Mouse (Mus musculus): ENCODE measurements around the gene Dgat2.

The Dgat2 gene

DNA sequence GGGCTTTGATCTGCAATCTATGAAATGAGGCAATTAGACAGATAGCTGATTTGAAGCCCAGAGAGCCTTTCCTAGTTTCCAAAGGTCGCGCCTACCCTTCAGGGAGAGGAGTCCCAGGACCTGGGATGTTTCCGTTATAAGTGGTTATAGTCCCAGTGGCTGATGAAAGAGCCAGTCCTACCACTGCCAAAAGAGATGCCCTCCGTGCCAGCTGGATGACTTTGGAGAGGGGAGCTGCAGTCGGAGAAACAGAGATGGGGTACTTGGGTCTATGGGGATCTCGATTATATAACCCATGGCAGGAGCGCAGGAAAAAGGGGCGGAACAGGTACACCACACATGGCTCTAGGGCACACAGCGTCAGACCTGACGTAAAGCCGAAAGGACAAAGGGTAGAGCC, 20.6 kb downstream of the Dgat2 start:
- DNase-seq (ENCODE audit: low read depth, low spot score): no peak

DNA sequence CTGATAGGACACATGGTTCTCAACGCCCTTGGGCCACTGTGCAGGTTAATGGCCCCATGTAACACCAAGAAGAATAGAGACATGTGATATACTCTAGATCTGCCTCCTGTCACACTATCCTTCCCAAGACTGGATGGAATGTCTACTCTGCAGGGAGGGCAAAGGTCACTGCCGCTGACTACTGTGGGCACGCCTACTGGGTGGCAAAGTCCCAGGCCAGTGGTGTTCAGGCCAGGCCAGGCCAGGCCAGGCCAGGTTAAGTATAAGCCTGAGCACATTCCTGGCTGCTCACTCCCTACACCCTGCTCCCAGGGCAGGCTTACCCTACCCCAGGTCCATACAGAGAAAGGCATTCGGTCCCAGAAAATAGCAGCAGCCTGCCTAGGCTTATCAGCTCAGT, 21.0 kb downstream of the Dgat2 start:
- no peak for DNase-seq (ENCODE audit: low read depth, low spot score)

DNA sequence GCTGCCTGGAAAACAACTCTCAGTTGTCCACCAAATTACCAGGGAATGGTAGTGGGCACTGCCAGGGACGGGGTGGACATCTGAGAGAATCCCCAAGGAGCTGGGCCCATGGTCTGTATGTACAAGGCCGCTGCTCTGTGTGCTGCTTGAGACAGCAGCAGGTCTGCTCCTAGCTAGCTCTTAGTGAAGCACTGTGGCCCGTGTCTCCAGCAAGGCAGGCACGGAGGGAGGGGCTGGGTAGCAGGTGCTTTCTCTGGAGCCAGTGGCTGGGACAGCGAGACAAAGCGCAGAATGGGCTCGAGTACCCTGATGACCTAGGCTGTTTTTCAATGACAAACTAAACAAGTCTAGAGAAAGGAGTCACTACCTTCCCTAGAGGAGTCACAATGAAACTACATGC, 21.5 kb downstream of the Dgat2 start:
- no peak for DNase-seq (ENCODE audit: low read depth, low spot score)

DNA sequence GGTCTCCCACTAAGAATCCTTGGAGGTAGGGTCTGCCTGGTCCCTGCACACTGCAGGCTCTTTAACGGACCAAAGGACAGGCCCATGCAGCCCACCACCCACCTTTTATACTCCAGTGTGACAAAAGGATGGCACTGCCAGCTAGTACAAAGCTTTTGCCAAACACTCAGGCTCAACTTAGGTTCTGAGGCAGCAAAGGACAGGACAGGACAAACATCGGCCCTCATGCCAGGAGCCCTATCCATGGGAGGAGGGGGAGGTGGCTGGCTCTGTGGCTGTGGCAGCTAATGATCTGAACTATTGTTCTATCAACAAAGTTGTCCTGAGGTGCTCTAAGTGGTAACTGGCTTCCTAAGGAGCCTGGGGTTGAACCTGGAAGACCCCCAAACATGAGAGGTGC, 23.1 kb downstream of the Dgat2 start:
- DNase-seq (ENCODE audit: low read depth, low spot score): no peak

DNA sequence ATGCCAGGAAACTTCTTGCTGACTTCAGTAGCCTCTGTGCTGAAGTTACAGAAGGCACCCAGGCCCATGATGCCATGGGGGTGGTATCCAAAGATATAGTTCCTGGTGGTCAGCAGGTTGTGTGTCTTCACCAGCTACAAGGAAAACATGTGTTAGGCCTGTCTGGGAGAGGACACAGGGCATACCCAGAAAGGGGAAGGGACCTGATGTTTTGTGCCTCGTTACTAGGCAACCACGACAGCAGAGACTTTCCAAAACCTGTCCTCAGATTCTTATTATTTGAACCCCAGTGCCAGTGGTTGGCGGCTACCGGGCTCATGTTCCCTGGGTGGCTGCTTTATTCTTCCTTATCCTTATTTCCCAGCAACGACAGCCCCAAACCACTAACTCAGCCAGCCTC, 23.6 kb downstream of the Dgat2 start:
- DNase-seq (ENCODE audit: low read depth, low spot score): no peak

DNA sequence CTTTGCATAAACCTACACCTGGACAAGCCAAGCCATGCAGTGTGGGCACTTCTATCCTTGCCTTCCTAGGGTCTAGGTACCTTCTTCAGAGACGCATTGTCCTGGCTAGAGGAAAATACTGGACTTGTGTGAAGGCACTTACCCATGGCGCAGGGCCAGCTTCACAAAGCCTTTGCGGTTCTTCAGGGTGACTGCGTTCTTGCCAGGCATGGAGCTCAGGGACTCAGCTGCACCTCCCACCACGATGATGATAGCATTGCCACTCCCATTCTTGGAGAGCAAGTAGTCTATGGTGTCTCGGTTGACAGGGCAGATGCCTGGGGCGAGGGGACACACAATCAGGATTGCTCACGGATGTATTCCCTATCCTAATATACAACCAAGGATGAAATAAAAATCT, 24.5 kb downstream of the Dgat2 start:
- no peak for DNase-seq (ENCODE audit: low read depth, low spot score)

DNA sequence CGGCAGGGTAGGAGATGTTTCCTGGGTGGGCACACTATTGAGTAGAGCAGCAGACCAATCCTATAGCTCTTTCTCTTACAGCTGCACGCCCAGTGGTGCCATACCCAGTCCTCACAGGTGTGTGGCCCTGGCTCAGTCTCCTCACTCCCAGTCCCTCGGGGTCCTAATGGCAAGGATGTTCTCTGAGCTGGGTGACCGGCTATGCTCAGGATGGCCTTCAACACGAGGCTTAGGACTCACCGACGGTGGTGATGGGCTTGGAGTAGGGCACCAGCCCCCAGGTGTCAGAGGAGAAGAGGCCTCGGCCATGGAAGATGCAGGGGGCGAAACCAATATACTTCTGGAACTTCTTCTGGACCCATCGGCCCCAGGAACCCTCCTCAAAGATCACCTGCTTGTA, 25.8 kb downstream of the Dgat2 start:
- DNase-seq (ENCODE audit: low read depth, low spot score): no peak

DNA sequence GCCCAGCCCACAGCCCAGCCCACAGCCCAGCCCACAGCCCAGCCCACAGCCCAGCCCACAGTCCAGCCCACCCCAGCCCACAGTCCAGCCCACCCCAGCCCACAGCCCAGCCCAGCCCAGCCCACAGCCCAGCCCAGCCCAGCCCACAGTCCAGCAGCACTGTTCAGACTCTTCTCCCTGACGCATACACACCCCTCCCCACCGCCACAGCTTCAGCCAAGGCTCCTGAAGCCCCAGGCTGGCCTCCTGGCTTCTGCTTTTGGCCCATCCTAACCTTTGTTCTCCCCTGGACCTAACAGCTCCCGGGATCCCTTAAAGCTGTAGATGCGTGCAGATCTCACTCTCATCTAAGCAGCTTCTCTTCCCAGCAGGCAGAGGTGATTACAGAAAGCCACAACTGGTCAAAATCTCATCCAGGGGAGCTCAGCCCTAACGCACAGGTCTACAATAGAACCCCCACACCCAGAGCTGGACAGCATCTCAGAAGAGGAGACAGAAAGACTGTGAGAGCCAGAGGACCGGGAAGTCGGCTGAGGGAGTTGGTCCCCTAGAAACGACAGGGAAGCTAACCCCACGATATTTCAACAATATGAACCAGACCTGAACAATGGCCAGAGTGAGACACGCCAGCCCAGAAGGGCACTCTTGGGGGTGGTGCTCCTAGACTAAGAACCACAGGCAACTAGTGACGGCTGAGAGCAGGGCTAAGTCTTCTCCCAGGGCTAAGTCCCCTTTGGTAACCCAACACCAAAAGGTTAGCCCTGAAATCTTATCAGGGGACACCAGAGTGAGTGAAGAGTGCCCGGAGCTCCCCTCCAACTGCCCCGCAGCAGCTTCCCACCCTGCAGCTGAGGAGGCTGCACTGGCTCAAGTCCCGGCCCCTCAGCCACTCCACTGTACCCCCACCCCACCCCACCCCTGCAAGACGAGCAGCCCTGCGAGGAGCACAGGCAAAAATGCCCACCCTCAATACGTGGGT, 26.9 kb downstream of the Dgat2 start:
- DNase-seq (ENCODE audit: low read depth, low spot score): no peak

DNA sequence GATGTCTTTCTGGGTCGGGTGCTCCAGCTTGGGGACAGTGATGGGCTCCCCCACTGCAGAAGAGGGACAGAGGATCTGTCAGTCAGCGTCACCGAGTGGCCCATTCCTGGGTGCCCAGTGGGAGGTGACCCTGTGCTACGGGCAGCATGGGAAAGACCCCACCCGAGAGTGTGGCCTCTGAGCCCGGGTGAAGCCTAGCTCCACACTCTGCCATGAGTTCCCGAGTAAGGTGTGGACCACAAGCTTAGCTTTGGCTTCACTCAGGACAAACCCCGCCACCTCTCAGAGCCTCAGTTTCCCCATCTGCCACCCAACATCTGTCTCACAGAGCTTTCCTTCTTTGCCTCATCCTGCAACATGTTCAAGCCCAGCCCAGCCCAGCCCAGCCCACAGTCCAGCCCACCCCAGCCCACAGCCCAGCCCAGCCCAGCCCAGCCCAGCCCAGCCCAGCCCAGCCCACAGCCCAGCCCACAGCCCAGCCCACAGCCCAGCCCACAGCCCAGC, 27.8 kb downstream of the Dgat2 start:
- no peak for DNase-seq (ENCODE audit: low read depth, low spot score)

DNA sequence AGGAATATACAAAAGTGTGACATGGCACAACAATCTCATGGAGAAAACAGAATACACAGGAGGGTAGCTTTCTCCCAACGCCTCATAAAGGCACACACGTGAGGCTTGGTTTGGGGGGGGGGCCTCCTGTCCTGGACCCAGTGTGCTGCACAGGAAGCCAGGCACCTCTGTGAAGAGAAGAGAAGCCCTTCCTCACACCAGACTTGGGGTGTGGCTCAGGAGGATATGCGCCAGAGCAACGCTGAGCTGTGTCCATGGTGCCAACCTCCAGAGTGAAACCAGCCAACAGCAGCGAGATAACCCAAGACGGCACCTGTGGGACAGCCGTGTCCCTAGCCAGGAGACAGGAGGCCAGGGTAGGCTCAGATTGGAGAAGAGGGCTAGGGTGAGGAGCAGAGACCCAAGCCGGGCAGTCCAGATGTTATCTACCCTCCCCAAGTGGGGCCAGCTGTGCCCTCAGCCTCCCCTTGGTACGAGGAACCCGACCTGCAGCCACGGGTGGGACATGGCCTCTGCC, 28.8 kb downstream of the Dgat2 start:
- no peak for DNase-seq (ENCODE audit: low read depth, low spot score)

DNA sequence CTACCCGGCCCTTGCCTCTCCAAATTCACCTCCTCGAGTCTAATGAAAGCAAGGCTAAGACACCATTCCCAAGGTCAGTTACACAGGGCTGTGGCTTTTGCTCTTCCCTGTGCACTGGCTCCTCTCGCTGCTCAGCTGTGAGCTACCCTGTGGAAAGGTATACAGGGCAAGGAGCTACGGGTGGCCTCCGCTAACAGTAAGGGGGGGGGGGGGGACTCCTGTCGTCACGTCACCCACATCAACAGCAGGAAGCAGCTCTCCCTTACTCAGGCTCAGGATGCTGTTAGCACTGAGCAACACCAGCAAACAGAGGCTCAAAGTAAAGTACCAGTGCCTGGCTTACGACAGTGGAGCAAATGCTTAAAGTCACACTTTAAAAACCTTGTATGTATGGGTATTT, 29.8 kb downstream of the Dgat2 start:
- DNase-seq (ENCODE audit: low read depth, low spot score): no peak

DNA sequence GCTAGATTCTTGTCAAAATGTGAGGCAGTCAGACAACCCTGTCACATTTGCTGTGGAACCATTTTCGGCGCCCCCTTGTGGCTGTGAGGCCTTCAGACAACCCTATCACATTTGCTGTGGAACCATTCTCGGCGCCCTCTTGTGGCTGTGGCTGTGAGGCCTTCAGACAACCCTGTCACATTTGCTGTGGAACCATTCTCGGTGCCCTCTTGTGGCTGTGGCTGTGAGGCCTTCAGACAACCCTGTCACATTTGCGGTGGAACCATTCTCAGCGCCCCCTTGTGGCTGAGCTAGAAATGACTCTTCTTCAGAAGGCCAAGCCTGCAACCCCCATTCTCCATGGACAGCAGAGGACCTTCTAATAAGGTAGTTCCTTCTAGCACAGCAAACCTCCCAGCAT, 31.2 kb downstream of the Dgat2 start:
- DNase-seq (ENCODE audit: low read depth, low spot score): peak; percentile 73

DNA sequence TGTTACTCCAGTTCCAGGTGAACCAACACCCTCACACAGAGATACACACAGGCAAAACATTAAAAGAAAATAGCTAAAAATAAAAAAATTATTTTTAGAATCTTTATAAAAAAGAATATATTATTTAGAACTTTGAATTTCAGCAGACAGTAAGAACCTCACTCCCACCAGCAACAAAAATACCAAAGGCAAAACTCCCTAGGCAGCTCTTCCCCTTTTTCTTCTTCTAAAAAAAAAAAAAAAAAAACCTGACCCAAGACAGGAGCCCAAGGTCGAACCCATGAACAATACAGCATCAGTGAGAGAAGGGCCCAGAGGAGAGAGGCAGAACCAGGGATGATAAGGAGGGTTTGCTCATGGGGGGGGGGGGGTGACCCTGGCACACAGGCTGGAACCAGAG, 33.5 kb downstream of the Dgat2 start:
- no peak for DNase-seq (ENCODE audit: low read depth, low spot score)

DNA sequence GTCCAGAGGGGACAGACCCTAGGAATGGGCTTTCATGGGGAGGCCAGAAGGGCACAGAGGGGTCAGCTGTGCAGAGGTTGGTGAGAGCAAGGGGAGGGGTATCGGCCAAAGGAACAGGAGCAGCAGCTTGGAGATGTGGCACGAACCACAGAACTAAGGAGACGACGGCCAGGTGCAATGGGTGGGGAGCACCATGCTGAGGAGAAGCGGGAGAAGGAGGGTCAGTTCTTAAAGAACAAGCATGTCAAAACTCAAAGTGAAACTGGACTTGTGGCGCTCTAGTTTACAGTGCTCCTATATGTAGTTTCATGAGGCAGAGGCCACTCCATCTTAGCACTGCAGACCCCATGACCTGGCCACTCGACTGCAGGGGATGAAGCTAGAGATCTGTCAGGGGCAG, 35.0 kb downstream of the Dgat2 start:
- no peak for DNase-seq (ENCODE audit: low read depth, low spot score)

DNA sequence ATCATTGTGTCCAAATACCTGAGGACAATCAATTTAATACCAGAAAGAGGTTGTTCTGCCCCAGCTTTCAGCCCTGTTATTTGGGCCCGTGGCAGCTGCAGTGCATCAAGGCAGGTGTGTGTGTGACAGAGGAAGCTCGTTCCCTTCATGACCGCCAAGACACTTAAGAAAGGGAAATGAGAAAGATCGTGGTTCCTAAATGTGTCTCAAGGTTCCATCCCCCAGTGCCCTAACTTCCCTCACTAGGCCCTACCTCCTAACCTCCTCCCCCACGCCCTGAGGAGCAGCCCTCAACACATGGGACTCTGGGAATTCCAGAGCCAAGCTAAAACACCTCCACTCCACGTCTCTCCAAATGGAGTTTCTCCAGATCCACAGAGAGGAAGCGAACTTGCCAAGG, 35.6 kb downstream of the Dgat2 start:
- DNase-seq (ENCODE audit: low read depth, low spot score): no peak

DNA sequence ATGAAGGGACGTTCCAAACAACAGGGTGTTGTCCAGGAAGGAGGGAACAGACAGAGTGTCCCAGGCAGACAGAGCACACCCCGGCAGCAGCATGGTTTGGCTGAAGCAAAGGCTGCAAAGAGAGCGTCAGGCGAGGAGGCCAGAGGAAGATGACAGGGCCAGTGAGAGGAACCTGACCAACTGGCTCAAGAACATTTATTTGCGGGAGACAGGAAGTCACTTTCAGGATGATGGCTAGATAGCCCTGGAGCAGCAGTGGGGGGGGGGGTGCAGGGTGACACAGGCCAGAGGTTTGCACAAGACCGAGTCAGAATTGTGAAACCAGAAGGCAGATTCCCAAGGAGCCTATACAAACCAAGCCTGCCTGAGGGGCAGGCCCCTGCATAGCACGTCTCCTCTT, 36.5 kb downstream of the Dgat2 start:
- no peak for DNase-seq (ENCODE audit: low read depth, low spot score)

DNA sequence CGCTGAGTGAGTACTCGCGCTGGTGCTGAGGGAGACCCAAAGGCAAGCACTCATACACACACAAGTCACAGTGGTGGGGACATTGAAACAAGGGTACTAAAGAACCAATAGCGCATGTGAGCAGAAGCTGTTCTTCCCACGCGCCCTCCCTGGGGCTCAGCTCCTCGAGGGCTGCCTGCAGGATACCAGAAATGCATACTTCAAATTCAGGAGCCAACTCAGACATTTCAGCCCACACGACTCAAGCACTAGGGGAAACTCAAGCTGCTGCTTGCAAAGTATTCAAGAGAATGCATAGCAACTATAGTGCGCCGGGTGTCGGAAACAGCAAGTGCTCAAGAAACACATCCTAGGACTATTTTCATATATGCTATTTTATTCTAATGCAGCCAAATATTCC, 37.9 kb downstream of the Dgat2 start:
- no peak for DNase-seq (ENCODE audit: low read depth, low spot score)

DNA sequence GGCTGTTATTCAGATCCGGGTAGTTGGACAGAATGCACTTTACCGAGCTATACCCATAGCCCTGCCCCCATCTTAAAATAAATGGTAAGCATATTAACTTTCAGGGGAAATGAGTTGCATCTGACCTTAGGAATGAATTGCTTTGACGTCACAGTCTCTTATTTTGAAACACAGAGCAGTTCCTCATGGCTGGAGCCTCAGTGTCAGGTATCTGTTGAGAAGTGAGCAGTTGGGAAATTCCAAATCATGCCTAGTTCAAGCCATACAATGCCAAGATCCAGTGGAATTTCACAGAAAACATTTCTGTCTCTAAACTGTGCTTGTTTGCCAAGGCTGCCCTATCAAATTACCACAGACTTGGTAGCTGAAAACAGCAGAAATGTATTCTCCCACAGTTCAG, 39.3 kb downstream of the Dgat2 start:
- DNase-seq (ENCODE audit: low read depth, low spot score): no peak

DNA sequence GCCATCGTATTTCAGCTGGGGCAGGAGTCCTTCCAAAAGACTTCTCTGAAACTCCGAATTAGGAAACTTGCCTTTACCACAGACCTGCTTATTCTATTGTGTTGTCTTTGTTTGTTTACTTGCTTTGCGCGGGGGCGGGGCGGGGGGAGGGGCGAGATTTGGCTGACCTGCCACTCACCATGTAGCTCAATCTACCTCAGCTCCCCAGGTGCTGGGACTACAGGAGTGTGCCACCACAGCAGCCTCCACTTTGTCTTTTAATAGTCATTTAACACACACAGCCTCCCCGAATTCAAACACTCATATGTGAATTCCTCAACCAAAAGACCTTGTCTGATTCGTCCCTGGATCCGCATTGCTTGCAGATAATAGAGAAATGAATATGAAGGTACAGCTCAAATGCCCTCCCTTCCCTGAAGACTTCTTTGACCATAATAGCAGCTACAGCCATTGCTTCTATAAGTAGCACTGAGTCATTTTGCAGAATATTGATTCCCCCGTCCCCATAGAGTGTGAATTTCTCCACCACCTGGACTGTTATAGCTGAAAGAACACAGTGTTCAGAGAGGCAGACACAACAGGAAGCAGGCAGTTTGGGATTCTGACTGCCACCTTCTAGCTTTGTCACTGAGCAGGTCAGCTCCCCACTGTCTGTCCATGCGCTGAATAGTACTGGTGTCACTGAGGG, 40.5 kb downstream of the Dgat2 start:
- no peak for DNase-seq (ENCODE audit: low read depth, low spot score)

DNA sequence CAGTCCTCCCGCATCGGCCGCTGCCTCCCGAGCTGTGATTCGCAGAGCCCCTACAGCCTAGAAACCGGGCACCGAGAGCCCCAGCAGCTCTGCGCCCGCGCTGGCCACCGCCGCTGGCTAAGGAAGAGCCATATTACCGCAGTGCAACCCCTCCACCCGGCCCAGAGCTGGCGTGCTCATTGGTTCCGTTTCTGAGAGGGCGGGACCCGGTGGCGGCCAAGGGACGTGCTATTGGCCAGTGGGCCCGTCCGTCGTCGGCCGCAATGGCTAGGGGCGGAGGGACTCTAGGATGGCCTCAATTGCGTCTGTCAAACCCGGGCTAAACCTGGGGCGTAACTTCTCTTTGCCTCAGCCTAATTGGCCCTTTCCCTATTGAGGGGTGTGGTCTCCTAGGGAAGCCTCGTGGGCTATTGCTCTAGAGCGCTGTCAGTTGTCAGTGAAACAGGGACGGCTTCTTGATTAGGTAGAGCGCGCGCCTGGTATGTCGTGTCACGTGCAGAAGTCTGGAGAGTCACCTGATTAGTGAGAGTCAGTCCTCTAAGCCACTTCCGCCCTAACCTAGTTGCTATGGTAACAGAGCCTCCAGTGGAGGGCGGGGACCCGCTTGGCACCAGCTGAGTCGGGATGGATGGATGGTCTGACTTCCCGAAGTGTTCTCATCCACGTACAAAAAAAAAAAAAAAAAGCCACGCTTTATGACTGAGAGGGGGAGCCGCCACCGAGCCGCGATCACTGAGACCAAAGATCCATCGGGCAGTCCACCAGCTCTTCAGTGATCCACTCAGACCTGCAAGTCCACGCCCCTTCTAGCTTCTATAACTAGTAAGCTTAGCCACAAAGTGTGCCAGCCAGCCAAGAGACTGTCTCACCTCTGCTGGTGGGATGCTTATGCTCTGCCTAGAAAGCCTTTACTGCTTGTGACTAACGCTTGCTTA, 41.3 kb downstream of the Dgat2 start, which contains the start of gene Uvrag:
Gene Uvrag (minus strand): TSS at position 158 of the 935 bp plus-strand sequence.
- DNase-seq (ENCODE audit: low read depth, low spot score): peak; percentile 90

DNA sequence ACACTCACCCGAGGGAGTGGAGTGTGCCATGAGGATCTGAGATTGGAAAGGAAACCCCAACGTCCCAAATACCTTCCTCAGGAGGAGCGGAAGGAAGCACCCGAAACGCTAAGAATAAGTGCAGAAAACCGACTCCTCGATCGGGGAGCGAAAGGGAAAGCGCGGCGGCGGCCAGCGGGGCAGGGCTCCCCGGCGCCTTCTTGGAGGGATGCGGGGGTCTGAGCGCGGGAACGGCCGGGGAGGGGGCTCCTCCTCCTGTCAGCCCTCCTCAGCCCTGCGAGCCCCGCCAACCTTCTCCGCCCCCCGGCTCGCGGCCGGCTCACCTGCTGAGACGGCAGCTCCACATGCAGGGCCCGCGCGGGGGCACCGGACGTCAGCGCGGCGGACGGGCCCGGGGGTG, 42.0 kb downstream of the Dgat2 start:
- peak; percentile 13 for DNase-seq (ENCODE audit: low read depth, low spot score)
